Mouse (Mus musculus): ENCODE data around the gene Amotl1. TPM values are rescaled to one million over a fixed set of nuclear protein-coding genes. Genes with fewer than 3 reads are reported as not detected.
A peak's percentile ranks its signal among the peaks of the same experiment; 100 is the strongest.

Amotl1 gene
- total RNA-seq, 2 experiments from 2014 or later = 0.53 TPM; not detected in 1

DNA sequence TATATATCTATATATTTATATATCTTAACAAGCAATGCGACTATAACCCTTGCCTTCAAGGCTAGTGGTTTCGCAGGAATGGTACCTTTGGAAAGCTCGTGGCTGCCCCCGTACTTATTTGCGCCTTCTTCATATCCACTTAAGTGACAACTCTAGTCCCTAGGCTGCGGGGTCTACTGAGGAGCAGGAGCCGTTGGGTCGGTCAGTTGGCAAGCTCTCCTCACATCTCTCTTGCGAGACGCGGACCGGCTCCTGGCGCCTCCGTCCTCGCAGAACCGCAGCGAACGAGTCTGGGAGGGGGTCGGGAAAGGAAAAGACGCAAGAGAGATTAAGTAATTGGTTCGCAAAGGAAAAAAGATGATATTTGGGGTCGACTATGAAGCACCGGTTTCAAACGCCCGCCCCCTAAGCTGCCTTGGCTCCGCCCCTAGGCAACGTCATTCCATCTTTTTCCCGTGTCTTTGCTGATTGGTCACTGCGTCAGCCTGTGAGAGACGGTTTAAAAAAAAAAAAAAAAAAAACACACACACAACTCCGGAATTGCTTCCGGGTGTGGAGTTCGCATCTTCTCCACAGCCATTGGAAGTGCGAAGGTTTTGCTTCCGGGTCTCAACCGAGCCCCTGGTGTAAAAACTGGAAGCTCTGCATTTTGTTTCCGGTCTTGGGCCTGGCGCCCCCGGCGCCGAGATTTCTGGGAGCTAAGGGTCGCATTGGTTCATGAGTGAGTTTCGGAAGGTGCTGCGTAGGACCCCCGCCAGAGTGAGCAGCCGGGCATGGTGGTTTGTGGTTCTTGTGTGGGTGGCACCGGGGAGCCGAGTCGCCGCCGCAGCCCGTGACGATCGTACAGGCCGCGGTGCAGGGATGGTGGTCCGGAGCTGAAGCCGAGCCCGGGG, 144.6 kb downstream of the Amotl1 start, which contains the start of the genes Kdm4d and Cwc15:
Kdm4d (minus strand) TSS at position 460 of the 893 bp plus-strand sequence.
Cwc15 (plus strand) TSS at position 595 of the 893 bp plus-strand sequence.
- peak; percentile 96 for ATAC-seq (replicated peaks; ENCODE audit: low FRiP score, poor library complexity, severe bottlenecking)

DNA sequence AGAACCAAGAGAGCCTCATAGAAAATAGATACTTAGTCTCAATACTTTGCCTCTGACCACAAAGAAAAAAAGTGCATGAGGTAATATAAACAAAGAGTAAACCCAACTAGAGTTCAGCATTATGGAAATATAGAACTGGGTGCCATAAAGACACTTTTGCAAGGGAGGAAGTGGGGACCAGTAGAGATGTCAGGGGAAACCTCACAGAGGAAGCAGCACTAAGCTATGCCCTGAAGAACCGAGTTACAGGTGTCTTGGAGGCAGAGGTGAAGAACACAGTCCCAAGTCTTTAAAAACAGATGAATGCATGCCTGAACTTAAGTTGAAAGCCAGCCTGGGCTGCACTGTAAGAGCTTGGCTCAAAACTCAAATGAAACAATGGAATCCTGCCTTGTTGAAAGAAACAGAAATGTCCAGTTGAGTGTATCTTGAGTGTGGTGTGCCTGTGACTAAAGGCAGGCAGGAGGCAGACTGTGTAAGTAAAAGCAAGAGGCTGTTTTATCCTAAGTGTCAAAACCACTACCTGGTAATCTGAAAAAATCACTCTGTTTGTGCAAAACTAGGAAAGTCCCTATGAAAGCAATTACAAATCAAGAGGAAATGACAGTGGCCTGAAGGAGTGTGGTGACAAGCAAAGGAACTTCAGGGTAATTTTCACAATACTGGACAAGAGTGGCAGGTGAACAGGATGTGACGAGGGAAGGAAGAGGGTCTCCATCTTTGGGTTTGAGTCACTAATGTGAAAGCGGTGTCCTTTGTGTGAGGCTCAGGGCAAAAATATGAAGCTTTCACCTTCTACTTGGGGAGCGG, 145.8 kb downstream of the Amotl1 start:
- no peak for ATAC-seq (replicated peaks; ENCODE audit: low FRiP score, poor library complexity, severe bottlenecking)

Other genes starting within 250 kb of the Amotl1 start
- not detected in 2 replicates for gene Kdm4d, start 144.6 kb downstream of the Amotl1 start, total RNA-seq (2015; ENCODE audit: low replicate concordance)
- 0.13 TPM in 1 of 2 replicates, not detected in the other for gene Kdm4d, start 144.6 kb downstream of the Amotl1 start, total RNA-seq (2017; ENCODE audit: low replicate concordance)
- 77.8 and 93.1 TPM in 2 replicates for gene Cwc15, start 144.4 kb downstream of the Amotl1 start, total RNA-seq (2015; ENCODE audit: low replicate concordance)
- gene Cwc15, start 144.4 kb downstream of the Amotl1 start, total RNA-seq (2017; ENCODE audit: low replicate concordance) = 81.4 and 94.3 TPM in 2 replicates
- gene Piwil4, start 95.7 kb upstream of the Amotl1 start, total RNA-seq (2015; ENCODE audit: low replicate concordance) = not detected in 2 replicates
- gene Piwil4, start 95.7 kb upstream of the Amotl1 start, total RNA-seq (2017; ENCODE audit: low replicate concordance) = not detected in 2 replicates
- gene Fut4, start 107.3 kb upstream of the Amotl1 start, total RNA-seq (2015; ENCODE audit: low replicate concordance) = 2.9 TPM in 1 of 2 replicates, not detected in the other
- gene Fut4, start 107.3 kb upstream of the Amotl1 start, total RNA-seq (2017; ENCODE audit: low replicate concordance) = 0.90 and 3.2 TPM in 2 replicates
- gene 1700012B09Rik, start 126.0 kb upstream of the Amotl1 start, total RNA-seq (2015; ENCODE audit: low replicate concordance) = not detected in 2 replicates
- not detected in 2 replicates for gene 1700012B09Rik, start 126.0 kb upstream of the Amotl1 start, total RNA-seq (2017; ENCODE audit: low replicate concordance)
- gene Mre11a, start 139.6 kb upstream of the Amotl1 start, total RNA-seq (2015; ENCODE audit: low replicate concordance) = 10.9 and 20.5 TPM in 2 replicates
- gene Mre11a, start 139.6 kb upstream of the Amotl1 start, total RNA-seq (2017; ENCODE audit: low replicate concordance) = 27.0 and 38.1 TPM in 2 replicates
- 16.6 and 28.1 TPM in 2 replicates for gene Ankrd49, start 139.8 kb upstream of the Amotl1 start, total RNA-seq (2015; ENCODE audit: low replicate concordance)
- gene Ankrd49, start 139.8 kb upstream of the Amotl1 start, total RNA-seq (2017; ENCODE audit: low replicate concordance) = 12.5 and 23.3 TPM in 2 replicates
- not detected in 2 replicates for gene Gpr83, start 215.2 kb upstream of the Amotl1 start, total RNA-seq (2015; ENCODE audit: low replicate concordance)
- 0.64 TPM in 1 of 2 replicates, not detected in the other for gene Gpr83, start 215.2 kb upstream of the Amotl1 start, total RNA-seq (2017; ENCODE audit: low replicate concordance)

Measured in erythroid progenitor cell, adult 5-6 weeks (primary cell).